Mouse (Mus musculus) layer of hippocampus, adult 6 months (tissue): ENCODE data around the gene Hsbp1. TPM values are rescaled to one million over a fixed set of nuclear protein-coding genes. Genes with fewer than 3 reads are reported as not detected.

ENCODE experiments used
- long read RNA-seq, 2 experiments: library from polyadenylated mRNA; unstranded; transcript quantifications; one replicate each; pipeline ENCODE4 v2.0.0; 2019 to 2020
- polyA plus RNA-seq: library from polyadenylated mRNA; unstranded; fragments of <200 nt; fragmentation: Nextera tagmentation; gene quantifications from 2 replicates; pipeline ENCODE4 v1.2.3, GENCODE M21; 2021

Hsbp1 gene
- polyA plus RNA-seq: 795 and 801 TPM in 2 replicates
- long read RNA-seq, experiment 1, transcript Hsbp1-201 (4 exons, 1,208 nt): major isoform, 832 of 868 reads
- long read RNA-seq, experiment 1, partial matches to known transcripts: 15 of 868 reads
- long read RNA-seq, experiment 1, other reads (novel, unspliced or antisense): 16 of 868 reads
- long read RNA-seq, experiment 2, transcript Hsbp1-201 (4 exons, 1,208 nt): major isoform, 741 of 761 reads
- long read RNA-seq, experiment 2, partial matches to known transcripts: 2 of 761 reads
- long read RNA-seq, experiment 2, other reads (novel, unspliced or antisense): 15 of 761 reads

GRCm38 (mm10) chr8:119344190-119344856 is at the start of gene Hsbp1:
Hsbp1 (plus strand) TSS chr8:119344488.

DNA sequence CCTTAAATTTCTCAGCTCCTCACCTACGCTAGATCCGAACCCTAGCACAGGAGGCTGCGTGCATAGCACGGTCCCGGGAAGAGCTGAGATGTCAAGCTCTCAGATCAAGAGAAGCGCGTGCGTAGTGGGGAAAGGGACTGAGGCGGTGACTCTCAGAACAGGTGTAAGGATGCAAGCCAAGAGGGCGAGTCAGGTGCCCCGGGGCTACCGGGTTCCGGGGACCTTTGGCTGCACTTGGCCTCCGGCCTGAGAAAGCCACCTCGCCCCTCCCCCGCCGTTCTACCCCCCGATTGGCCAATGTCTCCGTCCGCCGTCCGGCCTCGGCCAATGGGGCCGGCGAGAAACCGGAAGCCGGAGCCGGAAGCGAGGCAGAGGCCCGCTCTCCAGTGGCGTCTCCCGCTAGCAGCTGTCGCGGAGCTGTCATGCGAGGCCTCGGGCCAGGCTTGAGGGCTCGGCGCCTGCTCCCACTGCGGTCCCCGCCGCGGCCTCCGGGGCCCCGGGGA is 50.3 kb downstream of the Hsbp1 start, which contains the start of gene Mlycd:
Gene Mlycd, plus strand, starts transcription at position 355 of the 503 bp plus-strand sequence.

Other genes with a start within 250 kb of the Hsbp1 start
- 18.0 and 25.3 TPM in 2 replicates for gene Mlycd, start 50.4 kb downstream of the Hsbp1 start, polyA plus RNA-seq
- 0.63 and 0.73 TPM in 2 replicates for gene Osgin1, start 89.6 kb downstream of the Hsbp1 start, polyA plus RNA-seq
- 60.4 and 76.7 TPM in 2 replicates for gene Necab2, start 102.2 kb downstream of the Hsbp1 start, polyA plus RNA-seq
- not detected in 2 replicates for gene Slc38a8, start 157.2 kb downstream of the Hsbp1 start, polyA plus RNA-seq
- 15.0 and 16.7 TPM in 2 replicates for gene Mbtps1, start 214.2 kb downstream of the Hsbp1 start, polyA plus RNA-seq
- gene Hsdl1, start 230.7 kb downstream of the Hsbp1 start, polyA plus RNA-seq: 39.3 and 40.8 TPM in 2 replicates
- 0.79 and 0.95 TPM in 2 replicates for gene Dnaaf1, start 230.7 kb downstream of the Hsbp1 start, polyA plus RNA-seq